Mouse (Mus musculus) left cerebral cortex, postnatal 10 days (tissue): ENCODE measurements around the gene Atp8b4. TPM values are rescaled to one million over a fixed set of nuclear protein-coding genes. Genes with fewer than 3 reads are reported as not detected.
"Not testable (repeated sequence)": the region's sequence is repeated elsewhere in the genome, so short reads cannot be mapped to it uniquely, and the experiment has no call there.

Experiments
- DNase-seq, 2 experiments: peaks; one replicate each; pipeline ENCODE4 v3.0.0; 2021 to 2022; ENCODE audit warnings: low spot score in 2 of 2, mixed read lengths in 1 of 2; ENCODE audit errors: extremely low spot score in 1 of 2
- intact Hi-C: fragments of 180-260 bp; cut with DNase I; formaldehyde crosslinking; loops from one replicate; pipeline ENCODE4 v1.15.1; 2025
- total RNA-seq, 2 experiments: library from RNA; stranded (reverse); gene quantifications; 2 replicates each; pipeline ENCODE4 v1.2.3; 2021

Atp8b4 gene
- not detected for total RNA-seq

DNA sequence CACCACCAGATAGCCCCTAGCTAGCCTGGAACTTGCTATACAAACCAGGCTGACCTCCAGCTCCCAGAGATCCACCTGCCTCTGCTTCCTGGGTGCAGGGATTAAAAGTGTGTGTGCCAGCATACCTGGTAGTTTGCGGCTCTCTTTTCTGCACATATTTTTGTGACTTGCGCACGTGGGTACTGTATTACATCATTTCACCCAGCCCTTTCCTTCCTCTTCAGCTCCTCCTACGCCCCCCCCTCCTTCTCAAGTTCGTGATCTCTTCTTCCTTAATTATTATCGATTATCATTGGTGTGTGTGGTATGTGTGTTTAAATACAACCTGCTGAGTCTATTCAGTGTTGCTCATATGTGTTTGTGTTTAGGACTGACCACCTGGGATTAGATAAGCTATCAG is at the start of gene Atp8b4:
Atp8b4 (minus strand) TSS at position 154 of the 400 bp plus-strand sequence.
- DNase-seq, result no peak
- intact Hi-C loops, result no loop called here

DNA sequence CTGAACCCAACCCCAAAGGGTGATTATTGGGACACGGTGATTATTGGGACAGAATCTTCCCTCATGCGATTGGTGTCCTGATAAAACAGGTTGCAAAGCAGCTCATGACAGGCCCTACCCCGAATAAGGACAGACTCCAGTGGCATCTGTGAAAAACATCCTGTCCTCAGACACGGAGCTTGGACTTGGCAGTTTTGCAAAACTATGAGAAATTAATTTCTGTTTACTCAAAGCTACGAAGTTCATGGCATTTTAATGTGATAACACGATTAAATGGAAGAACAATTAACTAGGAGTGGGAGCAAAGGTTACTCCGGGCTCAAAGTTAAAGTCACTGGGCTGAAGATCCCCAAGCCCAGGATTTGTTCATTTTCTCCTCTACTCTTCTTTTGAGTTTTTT is 49.2 kb upstream of the Atp8b4 start:
- no peak for DNase-seq
- intact Hi-C loops, result no loop called here

DNA sequence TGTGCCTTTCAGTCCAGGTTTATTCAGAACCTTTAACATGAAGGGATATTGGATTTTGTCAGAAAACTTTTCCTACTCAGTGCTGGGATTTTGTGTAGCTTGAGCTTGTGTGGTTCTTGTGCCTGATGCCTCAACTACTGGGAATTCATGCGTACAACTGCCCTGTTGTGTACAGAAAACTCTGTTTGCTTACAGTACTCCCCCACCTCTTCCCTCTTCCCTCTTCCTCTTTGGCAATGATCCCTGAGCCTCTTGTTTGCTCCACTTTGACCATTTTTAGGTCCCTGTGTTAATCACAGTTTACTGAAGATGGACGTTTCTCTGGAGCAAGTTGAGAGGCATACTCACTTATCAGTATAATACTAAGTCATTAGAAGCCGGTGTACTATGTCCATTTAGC is 45.9 kb upstream of the Atp8b4 start:
- no peak for DNase-seq
- intact Hi-C loops, result no loop called here

DNA sequence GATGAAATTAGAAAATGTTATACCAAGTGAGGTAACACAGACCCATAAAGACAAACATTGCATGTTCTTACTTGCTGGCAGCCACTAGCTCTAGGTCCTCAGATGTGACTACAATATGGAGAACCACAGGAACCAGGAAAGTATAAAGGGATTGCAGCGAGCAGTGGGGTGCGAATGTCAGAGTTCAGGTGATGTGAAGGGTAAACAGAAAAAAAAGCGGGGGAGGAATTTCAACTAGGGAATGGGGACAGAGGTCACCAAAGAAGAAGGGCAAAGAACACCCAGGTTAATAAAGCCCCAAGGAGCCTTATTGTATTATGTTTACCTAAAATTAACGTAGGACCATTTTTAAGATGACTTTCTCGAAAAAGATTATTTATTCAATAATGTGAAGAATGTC is 44.8 kb upstream of the Atp8b4 start:
- intact Hi-C loops, result no loop called here
- DNase-seq, result no peak

DNA sequence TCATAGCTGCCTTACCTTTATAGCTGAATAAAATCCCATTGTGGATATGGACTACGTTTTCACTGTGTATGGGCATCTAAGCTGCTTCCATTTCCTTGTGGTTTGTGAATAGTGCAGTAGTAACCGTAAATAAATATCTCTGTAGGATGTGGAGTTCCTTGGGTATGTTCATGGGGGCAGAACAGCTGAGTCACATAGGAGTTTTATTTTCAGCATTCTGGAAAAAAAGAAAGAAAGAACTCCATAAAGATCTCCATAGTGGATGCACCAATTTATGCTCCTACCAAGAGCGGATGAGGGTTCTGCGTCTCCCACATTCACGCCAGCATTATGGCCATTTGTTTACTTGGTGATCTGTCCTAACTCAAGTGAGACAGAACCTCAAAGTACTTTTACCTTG is 41.7 kb upstream of the Atp8b4 start:
- intact Hi-C loops, result no loop called here
- DNase-seq, result no peak

DNA sequence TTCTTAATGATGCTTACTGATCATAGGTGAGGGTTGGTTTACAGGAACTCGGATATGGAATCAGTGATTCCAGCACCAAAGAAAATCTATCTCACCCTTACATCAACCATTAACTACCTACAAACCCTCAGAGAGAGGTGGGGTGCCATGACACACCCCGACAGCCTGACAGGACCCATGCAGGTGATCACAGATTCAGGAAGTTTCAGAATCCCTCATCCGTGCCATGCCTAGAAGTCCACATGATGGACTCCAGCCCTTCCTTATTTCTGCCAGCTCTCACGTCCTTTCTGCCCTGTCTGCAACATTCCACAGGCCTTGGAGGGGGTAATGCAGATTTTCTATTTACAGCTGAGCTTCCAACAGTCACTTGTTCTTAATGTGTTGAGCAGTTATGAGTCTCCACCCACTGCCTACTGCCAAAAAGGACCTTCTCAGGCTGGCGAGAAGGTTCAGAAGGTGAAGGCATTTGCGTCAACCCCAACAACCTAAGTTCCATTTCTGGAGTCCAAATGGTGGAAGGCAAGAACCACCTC is 40.0 kb upstream of the Atp8b4 start:
- DNase-seq, result no peak
- intact Hi-C loops, result no loop called here

DNA sequence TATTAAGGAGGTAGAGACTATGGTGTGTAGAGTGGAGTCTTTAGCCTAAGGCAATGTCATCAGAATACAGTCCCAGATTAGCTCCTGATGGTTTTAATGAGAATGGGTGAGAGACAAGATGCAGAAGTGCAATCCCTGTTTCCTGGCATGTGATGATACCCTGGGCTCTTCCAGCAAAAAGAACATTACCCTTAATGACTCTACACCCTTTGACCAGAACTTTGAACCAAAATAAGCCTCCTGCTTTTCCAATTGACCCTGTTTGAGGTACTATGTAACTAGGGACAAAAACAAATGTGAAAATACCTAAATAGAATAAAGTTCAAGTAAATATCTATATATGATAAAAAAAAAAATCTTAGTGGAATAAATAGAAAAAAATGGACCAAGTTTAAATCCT is 37.2 kb upstream of the Atp8b4 start:
- intact Hi-C loops, result no loop called here
- DNase-seq, result no peak

DNA sequence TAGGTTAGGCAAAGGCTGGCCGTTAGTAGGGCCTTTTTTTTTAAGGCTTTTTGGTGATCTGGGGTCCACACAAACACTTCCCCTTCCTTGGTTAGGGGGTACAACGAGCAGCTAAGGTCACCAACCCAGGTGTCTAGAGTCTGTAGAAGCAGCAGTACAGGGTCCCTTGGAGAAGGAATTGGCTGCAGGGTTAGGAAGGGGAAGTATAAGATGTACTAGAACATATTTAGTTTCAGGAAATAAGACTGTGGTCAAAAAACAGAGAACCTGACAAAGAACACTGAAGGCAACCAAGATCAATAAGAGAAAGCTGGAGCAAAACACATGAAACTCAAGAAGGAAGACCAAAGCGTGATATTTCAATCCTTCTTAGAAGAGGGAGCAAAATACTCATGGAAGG is 30.1 kb upstream of the Atp8b4 start:
- no peak for DNase-seq
- intact Hi-C loops, result no loop called here

DNA sequence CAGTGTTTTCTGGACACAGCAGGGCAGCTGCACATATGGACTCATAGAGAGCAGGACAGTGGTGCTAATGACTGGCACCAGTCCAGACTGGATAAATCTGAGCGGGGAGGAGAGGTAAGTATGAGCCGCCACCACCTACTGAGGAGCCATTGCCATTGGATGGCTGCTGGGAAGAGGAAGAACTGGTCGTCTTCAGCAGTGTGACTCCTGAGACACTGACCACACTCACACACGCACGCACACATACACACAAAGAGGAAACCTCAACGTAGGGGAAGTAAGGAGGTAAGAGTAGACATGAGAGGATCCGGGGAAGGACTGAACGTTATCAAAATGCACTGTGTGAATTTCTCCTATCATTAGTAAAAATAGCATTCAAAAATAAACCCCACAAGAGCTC is 27.0 kb upstream of the Atp8b4 start:
- no peak for DNase-seq
- intact Hi-C loops, result no loop called here

DNA sequence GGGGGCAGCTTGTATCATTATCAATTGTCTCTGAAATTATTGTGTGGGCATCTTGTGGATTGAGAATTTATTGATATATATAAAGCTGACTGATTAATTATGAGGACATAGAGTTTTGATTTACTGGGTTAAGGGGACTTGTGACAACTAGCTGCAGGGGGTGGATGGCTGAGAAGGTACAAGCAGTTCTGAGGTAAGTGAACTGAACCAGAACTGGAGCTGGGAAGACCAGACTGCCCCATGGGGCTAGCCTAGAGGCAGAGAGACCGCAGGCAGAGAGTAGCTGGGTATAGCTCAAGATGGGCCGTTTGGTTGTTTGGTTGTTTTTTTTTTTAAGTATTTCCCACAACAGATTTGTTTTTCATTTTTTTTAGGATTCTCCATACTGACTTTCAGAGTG is 23.8 kb upstream of the Atp8b4 start:
- DNase-seq, result no peak
- intact Hi-C loops, result loop anchor here (5.0 kb wide), 1 partner anchor 867 kb away; no protein-coding TSS in a partner anchor

DNA sequence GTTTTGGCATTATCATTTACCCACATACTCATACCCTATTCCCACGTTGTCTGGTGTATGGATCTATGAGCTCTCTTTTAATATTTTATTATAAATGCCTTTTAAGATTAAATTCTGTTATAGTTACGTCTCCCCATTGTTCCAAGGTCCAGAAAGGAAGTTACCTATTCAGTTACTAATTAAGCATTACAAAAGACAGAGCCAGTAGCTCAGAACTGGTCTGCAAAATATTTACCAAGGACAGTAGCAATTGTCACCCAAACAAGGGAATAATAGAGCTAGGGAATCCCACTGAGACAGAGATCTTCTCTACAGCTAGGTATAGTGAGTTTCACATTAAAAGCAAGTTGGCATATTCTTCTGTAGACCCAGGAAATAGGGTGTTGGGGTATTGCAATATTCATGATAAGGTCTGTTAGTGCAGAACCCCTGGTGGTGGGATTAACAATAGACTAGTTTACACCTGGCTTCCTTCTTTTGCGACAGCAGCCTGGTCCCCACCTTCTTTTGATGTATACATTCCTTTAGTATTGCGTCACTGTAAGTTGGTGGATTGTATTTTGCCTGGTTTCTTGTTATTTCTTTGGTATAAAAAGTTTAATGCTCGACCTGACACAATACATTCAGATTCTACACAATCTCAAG is 22.7 kb upstream of the Atp8b4 start:
- DNase-seq, result not testable (repeated sequence)
- intact Hi-C loops, result loop anchor here (5.0 kb wide), 1 partner anchor 866 kb away; no protein-coding TSS in a partner anchor

DNA sequence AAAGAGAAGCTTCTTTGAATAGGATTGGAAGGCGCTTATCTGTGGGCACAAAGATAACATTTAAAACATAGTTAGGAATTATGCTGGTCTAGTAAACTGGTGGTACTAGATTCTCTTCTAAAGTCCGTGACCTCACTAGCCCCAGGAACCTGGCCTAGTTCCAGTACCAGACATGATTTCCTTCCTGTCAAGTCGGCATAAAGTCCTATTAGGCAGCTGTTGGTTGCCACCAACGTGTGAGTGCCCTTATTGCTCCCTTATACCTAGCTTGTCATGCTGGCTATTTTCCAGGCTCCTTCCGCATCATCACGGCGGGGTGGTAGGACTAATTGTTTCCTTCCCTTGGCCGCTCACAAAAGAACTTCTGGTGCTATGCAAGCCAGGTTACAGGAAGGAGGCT is 21.6 kb upstream of the Atp8b4 start:
- intact Hi-C loops, result loop anchor here (5.0 kb wide), 1 partner anchor 865 kb away; no protein-coding TSS in a partner anchor
- no peak for DNase-seq

DNA sequence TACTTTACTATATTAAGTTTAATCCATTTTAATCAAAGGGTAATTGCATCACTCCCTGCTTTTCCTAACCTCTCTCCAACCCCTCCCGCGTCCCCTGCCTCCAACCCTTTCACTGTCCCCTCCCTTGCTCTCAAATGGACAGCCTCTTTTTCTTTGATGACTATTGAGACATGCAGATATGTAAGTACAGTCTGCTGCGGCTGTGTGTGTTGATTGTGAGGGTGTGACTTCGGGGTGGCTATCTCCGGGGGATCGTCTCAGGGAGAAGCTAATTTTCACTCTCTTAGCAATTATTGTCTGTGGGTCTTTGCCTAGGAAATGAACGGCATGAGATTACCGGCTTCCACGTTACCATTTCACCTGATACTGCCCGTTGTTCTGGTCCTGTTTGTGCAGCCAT is 21.0 kb upstream of the Atp8b4 start:
- DNase-seq, result no peak
- intact Hi-C loops, result loop anchor here (5.0 kb wide), 1 partner anchor 864 kb away; no protein-coding TSS in a partner anchor

DNA sequence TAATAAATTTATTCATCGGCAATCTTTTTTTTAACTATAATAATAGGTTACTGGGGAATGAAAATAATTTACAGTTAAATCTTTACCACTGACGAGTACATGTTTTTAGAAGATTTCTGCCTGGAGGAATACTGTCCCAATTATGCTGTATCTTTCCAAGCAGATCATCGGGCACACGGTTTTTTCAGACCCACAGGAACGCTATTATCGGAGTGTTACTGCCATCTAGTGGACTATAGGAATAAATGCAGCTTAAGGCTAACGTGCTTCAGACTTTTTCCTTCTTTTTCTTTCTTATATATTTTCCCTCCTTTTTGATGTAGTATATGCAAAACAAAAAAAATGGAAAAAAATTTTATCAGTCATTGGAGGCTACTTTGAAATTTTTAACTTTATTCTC is 20.4 kb upstream of the Atp8b4 start:
- DNase-seq, result peak in 1 of 2 experiments; percentile 48
- intact Hi-C loops, result loop anchor here (5.0 kb wide), 1 partner anchor 864 kb away; no protein-coding TSS in a partner anchor

DNA sequence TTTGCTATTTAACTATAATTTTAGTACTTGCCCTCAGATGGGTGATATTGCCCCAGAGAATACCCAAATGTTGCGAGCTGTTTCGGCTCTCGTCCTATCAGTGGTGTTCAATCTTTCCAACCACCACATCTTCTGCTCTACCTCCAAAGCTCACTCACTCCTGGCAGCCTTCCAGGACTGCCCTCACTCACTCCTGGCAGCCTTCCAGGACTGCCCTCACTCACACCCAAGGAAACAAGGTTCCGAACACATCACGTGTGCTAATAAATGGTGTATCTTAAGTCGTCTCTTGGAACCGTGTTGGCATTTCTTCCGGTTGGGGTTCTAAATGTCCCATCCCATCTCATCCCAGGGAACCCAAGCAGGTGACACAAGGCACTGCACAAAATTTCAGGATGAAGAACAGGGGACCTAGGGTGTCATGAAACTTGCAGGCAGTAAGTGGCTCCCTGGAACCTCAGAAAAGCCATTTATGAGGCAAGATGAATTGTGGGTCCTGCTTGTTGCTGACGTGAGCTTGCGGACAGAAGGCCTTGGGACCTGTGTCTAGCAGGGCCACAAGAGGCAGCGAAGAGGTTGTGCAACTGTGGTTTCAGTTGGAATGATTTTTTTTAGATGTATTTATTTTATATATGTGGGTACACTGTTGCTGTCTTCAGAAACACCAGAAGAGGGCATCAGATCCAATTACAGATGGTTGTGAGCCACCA is 19.6 kb upstream of the Atp8b4 start:
- peak in 1 of 2 experiments; percentile 49 for DNase-seq
- intact Hi-C loops, result loop anchor here (5.0 kb wide), 1 partner anchor 863 kb away; no protein-coding TSS in a partner anchor

DNA sequence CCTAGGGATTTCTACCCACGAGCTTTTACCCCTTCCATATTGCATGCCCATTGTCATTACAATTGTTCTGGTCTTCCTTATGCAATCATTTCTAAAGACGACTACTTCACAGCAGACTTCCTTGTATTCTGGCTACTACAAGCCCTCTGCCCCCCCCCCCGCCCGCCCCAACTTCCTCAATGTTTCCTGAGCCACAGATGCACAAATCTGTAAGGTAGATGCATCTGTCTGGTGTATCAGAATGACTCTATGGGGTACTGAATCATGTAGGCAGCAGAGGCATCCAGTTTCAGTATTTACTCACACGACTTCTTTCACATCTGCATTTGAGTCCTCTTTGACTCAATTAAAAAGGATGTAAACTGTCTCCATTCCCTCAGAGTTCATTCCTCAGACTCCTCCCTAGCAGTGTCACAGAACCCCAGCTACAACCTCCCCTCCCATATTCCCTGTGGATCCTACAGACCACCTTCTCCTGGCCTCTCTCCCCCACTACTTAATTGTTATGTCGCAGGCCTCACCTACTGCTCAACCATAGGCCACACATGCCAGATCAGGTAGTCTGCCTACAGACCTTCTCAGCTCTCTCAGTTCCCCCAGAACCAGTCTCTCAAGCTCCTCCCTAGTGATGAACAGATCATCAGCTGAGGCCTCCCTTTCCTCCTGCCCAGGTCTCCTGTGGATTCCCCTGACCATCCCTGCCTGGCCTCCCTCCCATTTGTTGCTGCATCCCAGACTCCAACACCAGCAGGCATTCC is 14.8 kb upstream of the Atp8b4 start:
- no peak for DNase-seq
- intact Hi-C loops, result no loop called here

DNA sequence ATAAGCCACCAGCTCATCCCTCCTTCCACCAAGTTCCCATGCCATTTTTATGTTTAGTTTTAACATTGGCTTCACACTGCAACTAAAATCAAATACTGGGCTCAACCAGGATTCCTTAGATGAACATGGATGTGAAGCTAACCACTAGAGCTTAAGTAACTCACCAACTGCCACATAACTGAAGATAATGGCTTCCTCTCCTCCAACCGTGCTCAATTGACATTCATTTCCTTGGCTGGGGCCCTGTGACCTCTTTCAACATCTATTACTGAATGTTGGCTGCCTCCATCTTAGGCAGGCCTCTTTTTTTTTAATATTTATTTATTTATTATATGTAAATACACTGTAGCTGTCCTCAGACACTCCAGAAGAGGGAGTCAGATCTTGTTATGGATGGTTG is 7.8 kb upstream of the Atp8b4 start:
- no peak for DNase-seq
- intact Hi-C loops, result no loop called here

DNA sequence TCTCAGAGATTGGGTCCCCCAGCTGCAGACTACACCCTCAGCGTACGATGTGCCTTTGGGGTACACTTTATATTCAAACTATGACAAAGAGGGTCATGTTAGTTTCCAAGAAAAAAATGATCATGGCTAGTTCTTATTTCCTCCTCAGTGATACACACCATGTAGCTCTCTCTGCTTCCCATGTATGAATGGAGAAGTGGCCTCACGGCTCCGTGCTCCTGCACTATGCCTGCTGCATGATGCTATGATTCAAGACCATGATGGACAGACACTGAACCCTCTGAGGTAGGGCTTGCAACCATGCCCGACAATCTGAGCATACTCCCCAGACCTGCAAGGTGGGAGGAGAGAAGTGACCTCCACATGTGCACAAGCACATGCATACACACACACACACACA is 7.0 kb upstream of the Atp8b4 start:
- intact Hi-C loops, result no loop called here

DNA sequence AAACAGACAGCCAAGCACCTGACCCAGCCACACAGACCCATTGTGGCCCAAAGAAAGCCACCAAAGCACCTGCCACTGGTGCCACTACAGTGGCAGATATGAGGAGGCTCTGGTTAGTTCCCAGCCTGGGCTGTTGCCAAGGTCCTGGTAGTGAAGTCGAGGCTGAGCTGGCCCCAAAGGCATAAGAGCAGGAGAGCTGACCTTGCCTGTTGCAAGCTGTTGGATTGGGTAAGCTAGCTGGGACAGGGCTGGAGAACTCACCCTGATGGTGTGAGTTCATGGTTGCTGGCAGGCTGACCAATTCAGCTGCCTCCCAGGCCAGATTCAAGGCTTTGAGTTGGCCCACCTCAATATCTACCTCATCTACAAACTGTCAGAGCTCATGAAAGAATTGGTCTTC is 4.7 kb upstream of the Atp8b4 start:
- intact Hi-C loops, result no loop called here
- no peak for DNase-seq

More for the DNA sequence above, 7.0 kb upstream of the Atp8b4 start:
- DNase-seq, result no peak
